Mouse (Mus musculus): ENCODE data around the gene Gm10354.
"Not testable (repeated sequence)": the region's sequence is repeated elsewhere in the genome, so short reads cannot be mapped to it uniquely, and the experiment has no call there.

The Gm10354 gene

DNA sequence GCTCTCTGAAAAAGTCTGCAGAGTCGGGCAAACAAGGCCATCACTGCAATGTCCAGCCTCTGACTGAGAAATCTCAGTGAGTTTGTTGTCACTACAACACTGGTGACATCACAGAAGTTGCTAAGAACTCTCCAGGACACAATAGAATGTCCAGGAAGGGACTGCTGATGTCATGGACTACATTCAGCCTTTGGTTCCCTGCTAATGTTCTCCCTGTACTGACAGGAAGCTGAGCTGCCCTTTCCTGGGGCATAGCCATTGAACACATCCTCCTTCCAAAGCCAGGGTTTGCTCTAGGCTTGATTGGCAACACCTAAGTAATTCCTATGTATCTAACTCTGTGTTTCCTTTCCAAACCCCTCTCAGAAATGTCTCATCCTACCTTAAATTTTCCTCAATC is at the start of gene Gm10354:
Gene Gm10354 (minus strand): TSS at position 101 of the 400 bp plus-strand sequence.
- not testable (repeated sequence) for DNase-seq (ENCODE audit: low read depth, low spot score)

DNA sequence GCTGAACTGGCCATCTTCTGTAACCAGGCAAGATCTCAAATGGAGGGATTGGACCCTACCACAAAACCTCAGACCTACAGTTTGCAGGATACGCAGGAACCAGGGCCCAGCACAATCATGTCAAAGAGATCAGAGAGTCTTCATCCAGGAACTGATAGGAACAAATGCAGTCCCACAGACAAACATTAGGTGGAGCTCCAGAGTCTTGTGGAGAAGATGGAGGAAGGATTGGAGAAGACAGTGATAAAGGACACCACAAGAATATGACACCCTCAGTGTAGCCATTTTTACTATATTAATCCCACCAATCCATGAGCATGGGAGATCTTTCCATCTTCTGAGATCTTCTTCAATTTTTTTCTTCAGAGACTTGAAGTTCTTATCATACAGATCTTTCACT is 45.6 kb upstream of the Gm10354 start:
- not testable (repeated sequence) for DNase-seq (ENCODE audit: low read depth, low spot score)

DNA sequence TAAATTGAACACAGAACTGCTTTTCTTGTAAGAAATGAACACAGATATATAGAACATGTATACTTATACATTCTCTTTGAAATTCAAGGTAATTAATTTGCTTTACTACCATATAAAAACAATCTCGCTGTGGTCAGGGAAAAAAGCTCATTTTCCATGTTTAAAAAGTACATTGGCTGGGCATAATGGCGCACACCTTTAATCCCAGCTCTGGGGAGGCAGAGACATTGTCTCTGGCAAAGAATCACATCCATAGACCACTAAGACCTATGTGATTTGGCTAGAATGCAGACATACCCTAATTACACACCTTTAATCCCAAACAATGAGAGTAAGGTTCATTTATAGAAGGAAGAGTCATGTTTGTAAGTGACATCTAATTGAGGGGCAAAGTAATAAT is 41.3 kb upstream of the Gm10354 start:
- DNase-seq (ENCODE audit: low read depth, low spot score) = not testable (repeated sequence)

GRCm38 (mm10) chr5:15010639-15011582 is 32.2 kb upstream of the Gm10354 start:
- not testable (repeated sequence) for DNase-seq (ENCODE audit: low read depth, low spot score)

DNA sequence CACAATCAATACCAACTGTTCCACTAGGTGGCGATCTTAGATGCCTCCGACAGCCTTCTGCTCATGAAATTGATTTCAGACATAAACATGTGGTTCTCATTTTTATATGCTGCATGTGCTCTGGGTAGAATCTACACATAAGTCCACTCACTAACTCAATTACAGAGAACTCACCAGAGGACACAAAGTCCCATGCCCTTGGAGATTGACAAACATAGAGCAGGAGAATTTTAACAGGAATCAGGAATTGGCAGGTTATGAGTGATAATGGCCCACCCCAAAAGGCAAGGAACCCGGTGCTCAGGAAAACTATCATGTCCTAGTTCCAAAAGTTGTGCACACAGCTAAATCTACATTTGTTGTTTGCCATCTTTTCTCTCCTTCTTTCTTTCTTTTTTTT is 28.2 kb upstream of the Gm10354 start:
- not testable (repeated sequence) for DNase-seq (ENCODE audit: low read depth, low spot score)

- DNase-seq (ENCODE audit: low read depth, low spot score) = not testable (repeated sequence)
Measured at GRCm38 (mm10) chr5:15006288-15006687, 27.6 kb upstream of the Gm10354 start.

DNA sequence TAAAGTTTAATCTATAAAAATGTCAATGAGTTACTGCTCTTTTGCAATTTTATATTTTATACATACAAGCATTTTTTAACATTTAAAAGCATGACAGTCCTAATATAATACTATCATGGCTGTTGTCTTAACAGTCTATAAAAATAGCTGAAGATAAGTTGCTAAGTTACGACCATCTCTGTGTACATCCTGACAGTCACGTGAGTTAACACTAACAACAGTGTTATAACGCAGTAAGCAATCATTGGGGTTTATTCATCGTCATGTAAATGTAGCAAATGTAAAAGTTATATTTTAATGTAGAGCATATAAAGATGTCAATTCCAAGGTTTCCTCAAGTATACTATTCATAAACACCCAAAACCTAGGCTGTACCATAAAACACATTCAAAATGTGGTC is 26.8 kb upstream of the Gm10354 start:
- not testable (repeated sequence) for DNase-seq (ENCODE audit: low read depth, low spot score)

- DNase-seq (ENCODE audit: low read depth, low spot score) = not testable (repeated sequence)
Measured at GRCm38 (mm10) chr5:15004569-15005562, 26.1 kb upstream of the Gm10354 start.

- not testable (repeated sequence) for DNase-seq (ENCODE audit: low read depth, low spot score)
Measured at GRCm38 (mm10) chr5:14998077-14998476, 19.3 kb upstream of the Gm10354 start.

GRCm38 (mm10) chr5:14997556-14997955 is 18.8 kb upstream of the Gm10354 start:
- not testable (repeated sequence) for DNase-seq (ENCODE audit: low read depth, low spot score)

DNA sequence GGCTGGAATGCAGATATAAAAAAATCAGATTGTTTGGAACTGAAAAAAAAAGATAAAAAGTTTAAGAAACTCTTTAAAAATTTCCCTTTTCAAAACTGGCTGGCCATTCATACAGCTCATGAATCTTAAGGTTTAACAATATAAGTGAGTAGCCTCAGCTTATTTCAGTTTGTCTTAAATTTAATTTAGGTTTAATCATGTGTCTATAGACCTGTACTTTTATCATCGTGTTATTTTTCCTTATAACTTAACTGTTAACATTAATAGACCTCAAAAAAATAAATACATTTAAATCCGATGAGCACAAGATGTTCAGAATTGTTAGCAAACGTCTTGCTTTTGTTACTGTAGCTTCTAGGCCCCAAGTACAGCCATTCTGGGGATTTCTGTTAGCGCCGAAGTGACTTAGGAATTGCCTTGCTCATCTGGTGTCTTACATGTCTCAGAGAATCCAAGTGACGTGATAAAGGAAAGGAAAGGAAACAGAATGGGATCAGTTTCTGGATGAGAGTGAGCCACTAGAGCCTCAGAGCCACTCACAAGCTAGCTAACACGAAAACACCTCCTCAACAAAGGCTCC is 18.0 kb upstream of the Gm10354 start:
- not testable (repeated sequence) for DNase-seq (ENCODE audit: low read depth, low spot score)

GRCm38 (mm10) chr5:14994124-14994523 is 15.4 kb upstream of the Gm10354 start:
- DNase-seq (ENCODE audit: low read depth, low spot score) = not testable (repeated sequence)

GRCm38 (mm10) chr5:14990375-14991158 is 11.8 kb upstream of the Gm10354 start:
- DNase-seq (ENCODE audit: low read depth, low spot score) = not testable (repeated sequence)

DNA sequence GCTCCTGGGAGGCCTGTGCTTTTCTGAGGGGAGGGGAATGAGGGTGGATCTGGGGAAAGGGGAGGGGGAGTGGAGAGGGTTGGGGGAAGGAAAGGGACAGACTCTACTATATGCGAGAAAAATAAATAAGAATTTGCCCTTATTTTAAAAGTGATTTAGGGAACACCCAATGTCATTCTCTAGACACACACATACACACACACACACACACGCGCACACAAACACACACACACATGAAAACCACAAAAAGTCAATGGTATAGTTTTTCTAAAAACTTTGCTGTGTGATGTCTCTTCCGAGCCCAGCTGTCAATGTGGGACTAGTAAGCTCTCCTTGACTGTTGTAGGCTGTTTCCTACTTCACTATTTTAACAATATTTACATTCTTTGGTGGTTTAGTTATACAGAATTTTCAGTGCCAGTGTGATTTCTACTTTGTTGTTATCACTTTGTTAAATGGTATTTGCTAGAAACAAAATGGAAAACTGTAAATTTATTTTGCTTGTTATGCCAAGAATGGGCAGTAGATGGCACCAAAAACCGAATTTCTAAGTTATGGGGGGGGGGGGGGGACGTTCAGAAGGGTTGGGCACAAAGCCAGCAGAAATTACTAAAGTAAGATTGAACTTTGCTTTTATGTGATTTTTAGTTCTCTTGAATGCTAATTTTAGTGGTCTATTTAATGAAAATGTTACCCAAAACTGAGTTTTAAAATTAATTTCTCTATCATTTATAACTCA is 8.1 kb upstream of the Gm10354 start:
- DNase-seq (ENCODE audit: low read depth, low spot score) = not testable (repeated sequence)

DNA sequence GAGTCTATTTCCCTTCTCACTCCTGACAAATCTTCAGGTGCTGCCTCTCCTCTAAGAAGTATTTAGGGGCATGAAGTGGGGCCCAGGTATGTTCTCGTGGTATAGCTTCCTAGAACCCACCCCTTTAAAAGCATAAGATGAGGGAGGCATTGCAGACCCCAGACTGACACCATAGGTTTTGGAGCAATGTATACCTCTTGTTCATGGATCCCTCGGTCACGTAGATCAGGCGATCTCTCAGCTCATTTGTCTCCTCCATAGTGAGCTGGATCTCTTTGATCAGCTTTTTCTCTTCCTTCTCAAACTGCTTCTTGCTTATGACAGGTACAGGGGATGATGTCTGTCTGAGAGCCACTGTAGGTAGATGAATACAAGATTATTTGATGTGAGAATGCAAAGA is 1.4 kb downstream of the Gm10354 start:
- DNase-seq (ENCODE audit: low read depth, low spot score) = not testable (repeated sequence)

- DNase-seq (ENCODE audit: low read depth, low spot score) = not testable (repeated sequence)
Measured at GRCm38 (mm10) chr5:14975294-14975693, 3.4 kb downstream of the Gm10354 start.

DNA sequence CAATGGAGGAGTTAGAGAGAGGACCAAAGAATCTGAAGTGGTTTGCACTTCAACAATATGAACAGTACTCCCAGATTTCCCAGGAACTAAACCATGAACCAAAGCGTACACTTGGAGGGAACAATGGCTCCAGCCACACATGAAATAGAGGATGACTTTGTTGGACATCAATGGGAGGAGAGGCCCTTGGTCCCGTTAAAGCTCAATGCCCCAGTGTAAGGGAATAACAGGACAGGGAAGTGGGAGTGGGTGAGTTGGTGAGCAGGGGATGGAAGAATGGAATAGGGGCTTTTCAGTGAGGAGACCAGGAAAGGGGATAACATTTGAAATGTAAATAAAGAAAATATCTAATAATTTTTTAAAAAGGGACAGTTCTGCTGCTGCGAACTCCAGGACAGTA is 5.9 kb downstream of the Gm10354 start:
- not testable (repeated sequence) for DNase-seq (ENCODE audit: low read depth, low spot score)

GRCm38 (mm10) chr5:14963821-14964220 is 14.9 kb downstream of the Gm10354 start:
- not testable (repeated sequence) for DNase-seq (ENCODE audit: low read depth, low spot score)

DNA sequence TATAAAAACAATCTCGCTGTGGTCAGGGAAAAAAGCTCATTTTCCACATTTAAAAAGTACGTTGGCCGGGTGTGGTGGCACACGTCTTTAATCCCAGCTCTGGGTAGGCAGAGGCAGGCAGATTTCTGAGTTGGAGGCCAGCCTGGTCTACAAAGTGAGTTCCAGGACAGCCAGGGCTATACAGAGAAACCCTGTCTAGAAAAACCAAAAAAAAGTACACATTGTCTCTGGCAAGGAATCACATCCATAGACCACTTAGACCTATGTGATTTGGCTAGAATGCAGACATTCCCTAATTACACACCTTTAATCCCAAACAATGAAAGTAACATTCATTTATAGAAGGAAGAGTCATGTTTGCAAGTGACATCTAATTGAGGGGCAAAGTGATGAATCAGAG is 17.2 kb downstream of the Gm10354 start:
- DNase-seq (ENCODE audit: low read depth, low spot score) = not testable (repeated sequence)
